Mouse (Mus musculus): ENCODE measurements around the gene Ptpn11.

- no peak for TF ChIP-seq CTCF (IDR thresholded peaks at IDR 0.05; ENCODE audit: borderline replicate concordance, insufficient read depth, low read depth, low read length)
- no peak for TF ChIP-seq POLR2A (IDR thresholded peaks at IDR 0.05; ENCODE audit: borderline replicate concordance, insufficient read depth, low read length)
These were observed 35.1 kb downstream of the Ptpn11 start for GRCm38 (mm10) chr5:121156121-121156520.
